Mouse (Mus musculus): ENCODE results near the gene Hnrnpu. TPM values are rescaled to one million over a fixed set of nuclear protein-coding genes. Genes with fewer than 3 reads are reported as not detected.

Hnrnpu gene
- total and polyA plus RNA-seq, 2 experiments from 2014 or later, result 161 to 177 TPM

GRCm38 (mm10) chr1:178275174-178275730 is 62.3 kb downstream of the Hnrnpu start:
- 47% methylated on average over 9 of the region's 9 CpGs for WGBS
- no peak for TF ChIP-seq CTCF (IDR thresholded peaks at IDR 0.05)
- ATAC-seq (ENCODE audit: low FRiP score), result no peak

More at GRCm38 (mm10) chr1:178275174-178275730, 62.3 kb downstream of the Hnrnpu start:
- Histone ChIP-seq H3K27me3 (ENCODE audit: insufficient read depth, low read length) (no peaks in the 10 kb centered on the region), H3K4me1 (ENCODE audit: insufficient read depth, low read length) (no peaks in the 10 kb centered on the region), H3K27ac (ENCODE audit: low read depth, low read length) (peak overlapping the region; percentile 90; the same call in 1 of the 2 replicates), H3K9ac (replicated peaks; ENCODE audit: low read length, poor library complexity, severe bottlenecking) (peak overlapping the region; percentile 84; the same call in 1 of the 2 replicates), H3K36me3 (ENCODE audit: insufficient read depth, low read length) (no peaks in the 10 kb centered on the region), H3K4me3 (ENCODE audit: low read depth, low read length) (peak overlapping the region; percentile 55), H3K4me2 (ENCODE audit: low read depth, low read length, poor library complexity, severe bottlenecking) (peak overlapping the region; percentile 75), H3K9me3 (ENCODE audit: low read length) (no peaks in the 10 kb centered on the region)
- DNase-seq (ENCODE audit: low spot score), result no peak

Small RNA genes within 50 kb of the gene (microRNA-seq; reads per million reads assigned to microRNA genes)
- gene Gm27458 (ENCODE audit: borderline number of aligned reads), result not detected

Other genes with a start within 250 kb of the Hnrnpu start
- 26.6 and 28.6 TPM in 2 replicates for gene Desi2, start 150.4 kb downstream of the Hnrnpu start, total RNA-seq (2014; rRNA removed)
- gene Desi2, start 150.4 kb downstream of the Hnrnpu start, polyA plus RNA-seq (2015; fragmentation: Nextera tagmentation; extraction: Ambion mirVana), result 23.4 and 27.9 TPM in 2 replicates
- gene Cox20, start 18.7 kb downstream of the Hnrnpu start, total RNA-seq (2014; rRNA removed), result 32.0 and 57.6 TPM in 2 replicates
- 92.4 and 108 TPM in 2 replicates for gene Cox20, start 18.7 kb downstream of the Hnrnpu start, polyA plus RNA-seq (2015; fragmentation: Nextera tagmentation; extraction: Ambion mirVana)
- 5.9 and 8.2 TPM in 2 replicates for gene Efcab2, start 68.3 kb upstream of the Hnrnpu start, total RNA-seq (2014; rRNA removed)
- gene Efcab2, start 68.3 kb upstream of the Hnrnpu start, polyA plus RNA-seq (2015; fragmentation: Nextera tagmentation; extraction: Ambion mirVana), result 11.2 and 13.4 TPM in 2 replicates
- 75.2 and 75.8 TPM in 2 replicates for gene Kif26b, start 191.3 kb upstream of the Hnrnpu start, total RNA-seq (2014; rRNA removed)
- 6.0 and 6.4 TPM in 2 replicates for gene Kif26b, start 191.3 kb upstream of the Hnrnpu start, polyA plus RNA-seq (2015; fragmentation: Nextera tagmentation; extraction: Ambion mirVana)